Mouse (Mus musculus): ENCODE measurements around the gene Ppp2r1a. TPM values are rescaled to one million over a fixed set of nuclear protein-coding genes. Genes with fewer than 3 reads are reported as not detected.

Gene Ppp2r1a
- polyA plus RNA-seq, 1 experiment from 2014 or later: 207 TPM

Other genes with a start within 250 kb of the Ppp2r1a start
- not detected in 3 replicates for gene Vmn1r227, start 215.5 kb upstream of the Ppp2r1a start, polyA plus RNA-seq (2018)
- not detected in 3 replicates for gene Vmn1r228, start 159.2 kb upstream of the Ppp2r1a start, polyA plus RNA-seq (2018)
- gene Vmn1r229, start 133.8 kb upstream of the Ppp2r1a start, polyA plus RNA-seq (2018): not detected in 3 replicates
- gene Vmn1r230, start 104.9 kb upstream of the Ppp2r1a start, polyA plus RNA-seq (2018): not detected in 3 replicates
- not detected in 3 replicates for gene Vmn1r231, start 40.2 kb upstream of the Ppp2r1a start, polyA plus RNA-seq (2018)
- not detected in 3 replicates for gene Vmn1r232, start 25.6 kb upstream of the Ppp2r1a start, polyA plus RNA-seq (2018)
- not detected in 3 replicates for gene Vmn1r233, start 51.2 kb downstream of the Ppp2r1a start, polyA plus RNA-seq (2018)
- 10.6 to 13.8 TPM (median 12.7 TPM) in 3 replicates for gene Zfp160, start 63.6 kb downstream of the Ppp2r1a start, polyA plus RNA-seq (2018)